Mouse (Mus musculus) brain, adult 2 months (tissue): ENCODE measurements around the gene Abcc2.

Experiments used
- DNase-seq: peaks from one replicate; pipeline ENCODE4 v3.0.0; 2011; ENCODE audit warnings: low read depth, low spot score

Gene Abcc2

DNA sequence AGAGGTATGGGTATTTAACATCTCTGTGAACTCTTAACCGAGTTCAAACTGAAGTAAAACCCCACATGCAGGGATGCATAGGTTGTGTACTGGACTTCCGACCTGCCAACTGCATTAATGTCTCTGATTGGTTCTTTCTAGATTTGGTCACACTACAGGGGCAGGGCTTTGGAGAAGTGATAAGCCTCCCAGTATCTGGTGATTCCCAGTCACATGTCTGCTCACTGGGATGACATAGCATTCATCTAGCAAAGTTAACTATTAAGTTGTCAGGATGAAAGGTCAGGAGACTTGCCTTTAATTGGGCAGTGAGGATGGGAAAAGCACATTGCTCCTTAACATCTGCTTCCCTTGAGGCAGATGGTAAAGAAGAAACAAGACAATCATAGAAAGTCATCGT is at the start of gene Abcc2:
Gene Abcc2, plus strand, starts transcription at position 213 of the 400 bp plus-strand sequence.
- DNase-seq, result no peak

- peak; percentile 59 for DNase-seq
Measured at GRCm38 (mm10) chr19:43738409-43738808, 43.6 kb upstream of the Abcc2 start.

DNA sequence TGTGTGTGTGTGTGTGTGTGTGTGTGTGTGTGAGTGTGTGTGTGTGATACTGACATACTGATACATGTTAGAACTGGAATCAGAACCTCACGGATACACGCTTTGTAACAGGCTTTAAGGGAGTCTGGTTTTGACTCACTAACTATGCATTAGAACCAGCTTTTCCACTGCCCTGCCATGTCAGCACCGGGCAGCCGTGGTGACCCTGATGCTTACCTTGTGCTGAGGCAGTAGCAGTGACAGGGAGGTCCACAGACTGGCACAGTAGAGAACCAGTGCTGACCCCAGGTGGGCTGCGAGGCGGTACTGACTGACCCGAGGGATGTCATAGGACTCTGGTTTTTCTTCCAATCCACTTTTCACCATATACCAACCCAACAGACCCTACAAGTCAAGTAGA is 38.6 kb upstream of the Abcc2 start:
- DNase-seq, result no peak

DNA sequence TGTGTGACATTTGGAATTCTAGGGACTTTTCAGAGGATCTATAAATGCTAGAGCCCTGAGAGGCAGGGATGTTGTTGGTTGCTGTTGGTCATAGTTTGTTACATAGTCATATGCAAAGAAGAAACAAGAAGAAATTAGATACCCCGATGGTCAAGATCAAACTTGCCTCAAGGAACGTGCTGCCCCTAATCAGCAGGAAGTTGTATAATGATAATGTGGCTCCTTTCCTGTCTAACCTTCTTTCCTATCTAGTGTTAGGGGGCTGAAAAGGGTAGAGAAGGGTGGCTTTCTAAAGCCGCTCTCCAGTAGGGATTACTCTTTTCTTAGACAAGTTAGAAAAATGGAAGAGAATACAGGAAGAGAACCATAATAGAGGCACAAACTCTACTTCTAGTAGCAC is 36.3 kb upstream of the Abcc2 start:
- DNase-seq, result no peak

DNA sequence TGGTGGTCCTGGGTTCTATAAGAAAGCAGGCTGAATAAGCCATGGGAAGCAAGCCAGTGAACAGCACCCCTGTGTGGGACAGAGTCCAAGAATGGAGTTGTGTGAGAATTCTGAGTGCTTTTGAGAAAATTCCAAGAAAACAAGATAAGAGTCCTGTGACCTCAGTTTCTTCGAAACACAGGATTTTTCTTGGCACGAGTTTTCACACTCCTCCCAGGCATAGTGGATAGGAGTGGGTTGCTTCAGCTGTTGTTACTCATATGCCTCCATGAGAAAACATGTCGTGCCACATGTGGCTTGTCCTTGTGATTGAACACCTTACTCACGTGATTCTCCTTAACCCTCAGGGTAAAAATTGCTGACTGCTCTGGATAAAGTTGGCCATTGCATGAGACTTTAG is 34.1 kb upstream of the Abcc2 start:
- DNase-seq, result peak; percentile 25

GRCm38 (mm10) chr19:43750008-43750407 is 32.0 kb upstream of the Abcc2 start:
- DNase-seq, result no peak

GRCm38 (mm10) chr19:43752489-43753225 is 29.3 kb upstream of the Abcc2 start, which contains the start of the genes Cutc and Cox15:
Cutc (plus strand) TSS chr19:43752996.
Cox15 (minus strand) TSS chr19:43753000.
- DNase-seq, result peak; percentile 99

DNA sequence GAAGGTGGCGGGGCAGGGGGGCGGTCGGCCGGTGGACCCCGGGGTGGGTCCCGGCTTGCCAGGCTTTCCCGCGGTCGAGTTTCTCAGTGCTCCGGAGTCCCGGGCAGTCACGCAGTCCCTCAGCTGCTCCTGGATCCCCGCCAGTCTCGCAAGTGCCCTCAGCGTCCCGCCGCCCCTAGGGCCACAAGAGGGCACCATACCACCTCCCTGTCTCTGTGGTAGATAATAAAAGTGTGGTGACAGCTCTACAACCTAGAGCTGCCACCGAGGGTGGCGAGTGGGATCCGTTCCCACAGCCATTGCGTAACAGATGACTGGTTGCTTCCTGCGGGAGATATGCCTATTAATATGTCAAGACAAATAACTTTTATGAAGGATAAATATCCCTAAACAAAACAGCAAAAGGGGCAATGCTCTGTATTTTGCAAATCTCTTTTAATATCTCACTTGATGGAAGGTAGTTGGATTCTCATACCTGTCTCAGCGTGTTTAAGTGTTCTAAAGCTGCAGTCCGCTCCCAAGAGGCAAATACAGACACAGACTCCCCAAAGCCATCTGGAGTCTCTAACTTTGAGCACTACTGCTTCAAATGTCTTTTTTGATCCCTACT is 28.7 kb upstream of the Abcc2 start:
- peak; percentile 92 for DNase-seq

DNA sequence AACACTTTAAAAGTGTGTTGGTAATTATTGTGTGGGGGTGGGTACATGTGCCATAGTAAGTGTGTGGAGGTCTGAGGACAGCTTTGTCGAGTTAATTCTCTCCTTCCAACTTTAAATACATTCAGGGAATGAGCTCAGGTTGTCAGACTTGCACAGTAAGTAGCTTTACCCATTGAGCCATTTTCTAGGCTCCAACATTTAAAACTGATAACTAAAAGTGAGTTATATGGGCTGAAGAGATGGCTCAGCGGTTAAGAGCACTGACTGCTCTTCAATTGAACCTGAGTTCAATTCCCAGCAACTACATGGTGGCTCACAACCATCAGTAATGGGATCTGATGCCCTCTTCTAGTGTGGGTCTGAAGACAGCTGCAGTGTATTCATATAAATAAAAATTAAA is 27.8 kb upstream of the Abcc2 start:
- DNase-seq, result no peak

- no peak for DNase-seq
Measured at GRCm38 (mm10) chr19:43754872-43755271, 27.1 kb upstream of the Abcc2 start.

DNA sequence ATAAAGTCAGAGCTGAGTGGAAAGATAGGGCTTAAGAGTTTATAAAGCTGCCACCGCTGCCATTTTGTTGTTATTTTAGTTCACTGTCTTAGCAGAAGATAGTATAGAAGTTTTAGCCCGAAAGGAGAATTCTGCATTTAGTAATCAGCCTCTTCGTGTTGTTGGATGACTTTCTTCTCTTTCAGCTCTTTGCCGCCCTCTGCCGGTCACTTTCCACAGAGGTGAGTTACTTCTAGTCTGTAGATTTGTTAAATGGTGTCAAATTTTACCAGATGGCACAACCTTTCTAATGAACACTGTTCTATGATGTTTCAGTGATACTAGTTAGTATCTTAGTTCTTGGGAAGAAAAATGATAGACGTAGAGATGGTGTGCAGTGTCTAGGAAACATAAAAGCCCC is 21.5 kb upstream of the Abcc2 start:
- peak; percentile 88 for DNase-seq

DNA sequence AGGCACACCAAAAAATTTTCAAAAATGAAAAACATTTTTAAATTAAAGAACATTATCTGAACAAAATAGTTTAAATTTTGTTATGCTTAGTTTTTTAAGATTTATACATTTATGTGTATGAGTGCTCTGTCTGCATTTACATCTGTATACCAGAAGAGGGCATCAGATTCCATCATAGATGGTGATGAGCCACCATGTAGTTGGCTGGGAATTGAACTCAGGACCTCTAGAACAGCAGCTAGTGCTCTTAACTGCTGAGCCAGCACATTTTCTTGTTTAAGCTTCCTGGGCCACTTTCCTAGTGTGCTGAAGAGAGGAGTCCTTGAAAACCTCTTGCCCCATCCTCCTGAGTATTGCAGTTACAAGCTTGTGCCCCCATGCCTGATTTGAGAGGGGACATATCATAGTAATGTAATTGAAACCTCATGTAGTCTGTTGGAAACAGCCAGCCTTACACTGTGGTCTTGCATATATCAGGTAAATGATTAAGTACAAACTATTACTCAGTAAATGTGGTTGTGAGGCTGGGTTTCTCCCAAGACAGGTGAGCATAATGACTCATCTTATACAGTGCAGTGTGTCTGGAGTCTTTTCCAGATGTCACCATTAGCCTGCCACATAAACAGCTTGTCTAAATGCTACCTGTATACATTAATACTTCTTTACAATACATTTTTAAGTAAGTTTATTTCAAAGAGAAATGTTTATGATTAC is 20.3 kb upstream of the Abcc2 start:
- DNase-seq, result no peak

DNA sequence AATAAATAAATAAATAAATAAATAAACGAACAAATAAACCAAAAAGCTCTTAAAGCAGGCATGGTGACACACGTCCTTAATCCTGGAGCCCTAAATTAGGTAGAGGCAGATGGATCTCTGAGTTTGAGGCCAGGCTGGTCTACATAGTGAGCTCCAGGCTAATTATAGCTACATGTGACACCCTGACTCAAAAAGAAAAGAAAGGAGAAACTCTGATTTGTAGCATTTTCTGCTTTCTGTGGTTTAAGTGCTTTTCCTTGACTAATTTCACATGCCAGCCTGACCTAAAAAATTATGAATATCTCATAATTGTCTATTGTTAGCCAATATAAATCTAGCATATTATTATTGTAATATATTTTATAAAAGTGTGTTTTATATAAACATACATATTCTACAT is 19.6 kb upstream of the Abcc2 start:
- no peak for DNase-seq

- DNase-seq, result no peak
Measured at GRCm38 (mm10) chr19:43766451-43766850, 15.5 kb upstream of the Abcc2 start.

GRCm38 (mm10) chr19:43767549-43768322 is 14.3 kb upstream of the Abcc2 start:
- DNase-seq, result no peak

DNA sequence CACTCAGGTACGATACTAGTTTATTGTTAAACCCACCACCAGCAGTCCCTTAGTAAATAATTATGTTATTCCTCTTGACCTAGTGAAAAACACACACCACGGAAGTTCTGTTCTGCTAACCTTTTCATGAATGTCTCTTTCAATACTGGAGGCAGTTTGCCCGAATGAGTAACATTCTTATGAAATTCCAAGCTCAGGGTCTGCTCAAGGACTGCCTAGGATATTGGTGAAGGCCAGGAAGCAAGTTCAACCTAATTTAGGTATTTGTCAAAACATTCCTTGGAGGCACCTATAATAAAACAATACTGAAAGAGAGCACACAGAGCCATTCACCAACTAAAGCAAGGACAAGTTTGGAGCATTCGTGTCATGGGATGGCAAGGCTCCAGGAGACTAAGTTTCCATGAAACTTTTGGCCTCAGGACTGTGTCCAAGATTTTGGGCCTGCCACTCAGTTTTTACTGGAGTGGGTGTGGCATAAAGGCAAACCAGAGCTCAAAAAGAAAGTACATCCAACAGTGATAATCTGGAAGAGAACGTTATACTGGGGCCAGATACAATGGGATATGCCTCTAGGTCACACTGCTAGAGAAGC is 12.5 kb upstream of the Abcc2 start:
- DNase-seq, result no peak

DNA sequence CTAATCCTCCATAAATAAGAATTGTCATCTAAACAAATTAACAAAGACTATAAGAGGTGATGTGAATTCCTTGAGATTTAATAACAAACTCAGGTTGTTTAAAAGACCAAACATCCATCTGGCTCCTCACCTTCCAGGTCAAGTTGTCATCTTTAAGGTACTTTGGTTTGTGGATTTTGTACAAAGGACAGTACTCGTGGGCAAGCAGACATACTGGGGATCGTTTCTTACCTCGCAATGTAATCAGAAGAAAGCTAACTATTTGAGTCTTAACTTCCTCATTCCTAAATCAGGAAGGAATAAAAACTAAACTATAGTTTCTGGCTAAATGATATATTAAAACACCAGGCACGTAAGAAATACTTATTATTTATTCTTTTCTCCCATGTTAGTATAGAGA is 11.4 kb upstream of the Abcc2 start:
- DNase-seq, result no peak

DNA sequence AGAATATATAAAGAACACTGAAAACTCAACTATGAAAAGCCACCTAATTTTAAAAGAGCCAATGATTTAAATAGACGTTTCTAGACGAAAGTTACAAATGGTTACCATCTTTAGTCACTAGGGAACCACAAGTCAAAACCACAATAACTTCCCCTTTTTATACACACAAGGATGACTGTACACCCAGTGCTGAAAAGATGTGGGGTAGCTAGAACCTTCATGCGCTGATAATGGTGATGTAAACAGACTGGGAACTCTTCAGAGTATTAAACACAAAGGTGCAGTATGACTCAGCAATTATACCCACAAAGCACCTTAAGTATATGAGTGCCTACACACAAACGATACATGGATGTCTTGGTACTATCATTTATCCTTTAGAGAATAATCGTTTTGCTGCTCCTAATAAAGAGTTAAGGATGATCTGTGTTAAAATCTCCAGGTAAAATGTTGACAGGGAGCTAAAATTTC is 10.5 kb upstream of the Abcc2 start:
- no peak for DNase-seq

DNA sequence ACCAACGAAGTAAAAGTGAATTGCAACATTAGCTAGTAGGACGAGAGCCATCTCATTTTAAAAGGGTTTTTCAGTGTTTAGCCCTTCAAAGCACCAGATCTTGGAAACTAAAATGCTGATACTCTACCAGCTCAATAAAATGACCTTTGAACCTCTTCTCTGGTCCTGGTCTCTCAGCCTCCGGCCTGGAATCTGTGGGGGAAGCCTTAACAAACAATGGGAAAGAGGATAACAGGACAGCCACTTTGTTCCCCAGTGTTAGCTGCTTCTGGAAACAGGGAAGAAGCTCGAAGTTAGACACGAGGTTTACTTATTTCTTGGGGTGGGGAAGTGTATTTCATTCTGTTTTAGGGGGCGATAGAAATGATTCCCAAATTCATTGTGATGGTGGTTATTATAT is 9.7 kb upstream of the Abcc2 start:
- DNase-seq, result no peak

- no peak for DNase-seq
Measured at GRCm38 (mm10) chr19:43775433-43775832, 6.6 kb upstream of the Abcc2 start.

GRCm38 (mm10) chr19:43776561-43776960 is 5.4 kb upstream of the Abcc2 start:
- DNase-seq, result no peak
